Mouse (Mus musculus) heart, adult 2 months (tissue): ENCODE data around the gene Ttll1.

Source experiments
- CTCF ChIP-seq: fragments of 200-600 bp; IDR thresholded peaks from 2 replicates; pipeline ENCODE4 v1.8.1; 2022; ENCODE audit warnings: antibody characterized with exemption, mild to moderate bottlenecking, moderate library complexity
- POLR2A ChIP-seq: fragments of 200-500 bp; IDR thresholded peaks from 2 replicates; pipeline ENCODE4 v1.6.1; 2011; ENCODE audit warnings: mild to moderate bottlenecking, low read depth, low read length, control low read depth; ENCODE audit not compliant: insufficient read depth

DNA sequence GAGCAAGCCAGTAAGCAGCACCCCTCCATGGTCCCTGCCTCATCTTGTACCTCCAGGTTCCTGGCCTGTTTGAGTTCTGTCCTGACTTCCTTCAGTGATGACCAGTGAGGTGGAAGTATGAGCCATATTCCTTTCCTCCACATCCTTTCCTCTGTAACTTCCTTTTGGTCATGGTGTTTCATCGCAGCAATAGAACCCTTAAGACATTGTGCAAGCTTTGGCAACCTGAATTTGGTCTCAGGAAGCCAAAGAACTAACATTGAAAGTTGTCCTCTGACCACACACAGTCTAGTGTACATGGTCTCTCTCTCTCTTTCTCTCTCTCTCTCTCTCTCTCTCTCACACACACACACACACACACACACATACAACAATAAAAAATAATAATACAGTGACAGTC, 37.4 kb downstream of the Ttll1 start:
- TF ChIP-seq POLR2A = no peak
- TF ChIP-seq CTCF = no peak
